Mouse (Mus musculus) lung, embryonic 16.5 days (tissue): Measurements from ENCODE around the gene Lbp. TPM values are rescaled to one million over a fixed set of nuclear protein-coding genes. Genes with fewer than 3 reads are reported as not detected.

Source experiments
- ATAC-seq: fragments of 200-750 bp; cut with Nextera tagmentation; 2 replicates; pipeline ENCODE4 v1.8.0; 2017; ENCODE audit warnings: low read depth, mild to moderate bottlenecking, moderate library complexity
- H3K27ac ChIP-seq: fragments of 300-500 bp; sonication (generic); 2 replicates; pipeline ENCODE4 v1.5.1; 2014; ENCODE audit warnings: mild to moderate bottlenecking, control low read depth, low read length
- H3K27me3 ChIP-seq: fragments of 300-500 bp; sonication (generic); 2 replicates; pipeline ENCODE4 v1.6.1; 2014; ENCODE audit warnings: low read depth, low read length, mixed read lengths; ENCODE audit not compliant: control insufficient read depth, insufficient read depth
- H3K36me3 ChIP-seq: fragments of 300-500 bp; sonication (generic); 2 replicates; pipeline ENCODE4 v1.6.1; 2014; ENCODE audit warnings: low read length; ENCODE audit not compliant: control insufficient read depth, insufficient read depth
- H3K4me1 ChIP-seq: fragments of 300-500 bp; sonication (generic); replicated peaks from 2 replicates; pipeline ENCODE4 v1.6.1; 2014; ENCODE audit warnings: low read length, mixed read lengths; ENCODE audit not compliant: control insufficient read depth, insufficient read depth
- H3K4me2 ChIP-seq: fragments of 300-500 bp; sonication (generic); 2 replicates; pipeline ENCODE4 v1.6.1; 2014; ENCODE audit warnings: low read depth, low read length, control low read depth
- H3K4me3 ChIP-seq: fragments of 300-500 bp; sonication (generic); 2 replicates; pipeline ENCODE4 v1.5.1; 2014; ENCODE audit warnings: mild to moderate bottlenecking, low read length, control low read depth
- H3K9ac ChIP-seq: fragments of 300-500 bp; sonication (generic); 2 replicates; pipeline ENCODE4 v1.6.1; 2014; ENCODE audit warnings: low read length, control low read depth
- H3K9me3 ChIP-seq: fragments of 300-500 bp; sonication (generic); 2 replicates; pipeline ENCODE4 v1.6.1; 2016; ENCODE audit warnings: low read length; ENCODE audit not compliant: control insufficient read depth
- WGBS: fragments of 180-500 bp; shearing (Covaris S2); extraction: QIAGEN DNeasy Blood & Tissue Kit; methylation state at CpG from one replicate; pipeline ENCODE4 v1.1.7; 2014; 5-methylcytosine and 5-hydroxymethylcytosine counted together
- polyA plus RNA-seq: library from polyadenylated mRNA; unstranded; fragments of >200 nt; fragmentation: Nextera tagmentation; extraction: Ambion mirVana; gene quantifications from 2 replicates; pipeline ENCODE4 v1.2.1, GENCODE M21; 2015

The Lbp gene
- polyA plus RNA-seq, 1 experiment from 2014 or later = 15.0 TPM

DNA sequence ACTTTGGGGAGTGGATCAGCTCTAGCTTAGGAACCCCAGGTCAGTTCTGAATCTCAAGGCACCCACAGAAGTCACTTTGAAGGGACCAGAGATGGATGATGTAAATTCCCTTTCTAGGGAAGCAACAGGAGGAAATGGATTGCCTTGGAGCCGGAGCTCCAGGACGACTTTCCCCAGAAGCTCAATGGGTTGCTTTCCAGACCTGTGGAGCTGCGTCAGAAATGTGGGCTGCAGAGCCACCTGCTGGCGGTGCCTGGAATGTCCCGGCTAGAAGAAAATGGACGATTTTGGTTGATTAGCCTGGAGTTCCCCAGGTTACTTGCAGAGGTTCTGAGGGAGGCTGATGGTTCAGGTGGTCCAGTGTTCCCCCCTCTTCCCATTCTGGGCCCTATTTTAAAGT is 41.6 kb downstream of the Lbp start:
- H3K9ac ChIP-seq = no peak overlapping the region
- H3K36me3 ChIP-seq = no peaks in the 10 kb centered on the region
- no peaks in the 10 kb centered on the region for H3K27me3 ChIP-seq
- H3K4me3 ChIP-seq = no peak overlapping the region
- peak; percentile 46; the same call in 1 of the 2 replicates for ATAC-seq
- WGBS = under 1% methylated on average over 6 of the region's 6 CpGs
- H3K4me2 ChIP-seq = no peak overlapping the region
- no peak overlapping the region for H3K27ac ChIP-seq
- H3K9me3 ChIP-seq = no peaks in the 10 kb centered on the region
- no peaks in the 10 kb centered on the region for H3K4me1 ChIP-seq

GRCm38 (mm10) chr2:158352801-158353520 is 46.7 kb downstream of the Lbp start:
- Histone ChIP-seq H3K27me3 (no peaks in the 10 kb centered on the region), H3K4me2 (no peak overlapping the region), H3K36me3 (peaks cover 31% of the 10 kb centered on the region), H3K9ac (no peak overlapping the region), H3K27ac (no peak overlapping the region), H3K9me3 (no peaks in the 10 kb centered on the region), H3K4me1 (no peaks in the 10 kb centered on the region), H3K4me3 (no peak overlapping the region)
- no peak for ATAC-seq
- WGBS = 50% methylated on average over 3 of the region's 3 CpGs

DNA sequence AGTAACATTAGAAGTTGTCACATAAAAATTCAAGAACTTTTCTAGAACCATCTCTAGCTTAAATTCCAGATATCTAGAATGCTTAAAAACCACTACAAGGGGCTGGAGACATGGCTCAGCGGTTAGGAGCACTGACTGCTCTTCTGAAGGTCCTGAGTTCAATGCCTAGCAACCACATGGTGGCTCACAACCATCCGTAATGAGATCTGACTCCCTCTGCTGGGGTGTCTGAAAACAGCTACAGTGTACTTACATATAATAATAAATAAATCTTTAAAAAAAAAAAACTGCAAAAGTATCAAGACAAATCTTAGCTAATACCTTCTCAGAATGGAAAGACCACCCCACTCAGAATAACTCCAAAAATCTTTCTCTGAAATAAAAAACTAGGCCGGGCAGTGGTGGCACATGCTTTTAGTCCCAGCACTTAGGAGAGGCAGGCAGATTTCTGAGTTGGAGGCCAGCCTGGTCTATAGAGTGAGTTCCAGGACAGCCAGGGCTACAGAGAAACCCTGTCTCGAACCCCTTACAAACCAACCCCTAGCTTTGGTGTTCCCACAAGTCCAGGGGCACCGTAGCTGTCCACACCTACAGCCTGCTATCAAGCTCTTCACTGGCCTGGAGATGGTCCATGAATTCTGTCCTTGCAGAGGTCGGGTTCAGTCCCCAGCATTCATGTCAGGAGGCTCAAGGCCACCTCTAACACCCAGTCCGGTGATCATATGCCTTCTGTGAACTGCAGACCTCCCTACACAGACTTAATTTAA is 48.2 kb downstream of the Lbp start:
- Histone ChIP-seq H3K36me3 (peaks cover 46% of the 10 kb centered on the region), H3K4me2 (no peak overlapping the region), H3K9me3 (no peaks in the 10 kb centered on the region), H3K27me3 (no peaks in the 10 kb centered on the region), H3K4me1 (peaks cover 6% of the 10 kb centered on the region), H3K9ac (no peak overlapping the region), H3K4me3 (no peak overlapping the region), H3K27ac (no peak overlapping the region)
- 77% methylated on average over 7 of the region's 7 CpGs for WGBS
- ATAC-seq = no peak

DNA sequence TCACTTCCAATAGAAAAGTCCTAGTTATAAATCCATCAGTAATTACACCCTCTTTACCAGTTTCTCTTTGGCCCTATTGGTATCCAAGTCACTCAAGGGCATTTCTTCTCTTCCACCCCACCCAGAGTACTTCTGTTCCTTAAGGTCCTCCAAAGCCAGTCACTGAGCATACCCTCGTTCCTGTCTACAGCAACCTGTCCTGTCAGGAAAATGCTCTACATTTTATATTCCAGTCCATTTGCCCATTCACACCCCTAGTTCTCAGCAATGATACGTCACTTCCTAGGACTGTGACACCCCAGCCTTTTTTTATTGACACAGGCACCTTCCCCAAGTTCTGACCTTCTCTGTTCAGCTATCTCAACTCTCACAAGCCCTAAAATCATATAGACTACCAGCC is 48.9 kb downstream of the Lbp start:
- H3K9ac ChIP-seq = no peak overlapping the region

DNA sequence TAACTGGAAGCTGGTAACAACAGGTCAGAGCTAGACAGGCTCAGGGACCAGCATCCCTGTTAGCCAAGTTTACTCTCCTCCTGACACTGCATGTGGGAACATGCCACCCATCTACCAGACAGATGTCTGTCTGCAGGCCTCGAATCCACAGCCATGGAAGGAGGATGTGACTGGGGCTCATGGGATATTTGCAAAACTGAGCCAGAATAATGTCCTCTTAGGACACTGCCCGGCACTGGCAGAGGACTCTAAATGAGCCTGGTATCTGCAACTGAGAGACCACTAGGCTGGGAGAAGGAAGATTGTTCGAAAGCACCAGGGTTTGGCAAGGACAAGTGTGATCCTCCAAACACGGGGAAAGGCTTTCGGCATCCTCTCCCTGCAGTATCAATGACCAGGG is 49.8 kb downstream of the Lbp start:
- H3K4me3 ChIP-seq = no peak overlapping the region
- peaks cover 17% of the 10 kb centered on the region for H3K4me1 ChIP-seq
- no peak overlapping the region for H3K4me2 ChIP-seq
- H3K9me3 ChIP-seq = no peaks in the 10 kb centered on the region
- WGBS = 86% methylated on average over 5 of the region's 5 CpGs
- no peaks in the 10 kb centered on the region for H3K27me3 ChIP-seq
- no peak overlapping the region for H3K9ac ChIP-seq
- no peak for ATAC-seq
- H3K36me3 ChIP-seq = peaks cover 54% of the 10 kb centered on the region
- H3K27ac ChIP-seq = no peak overlapping the region

More for the DNA sequence above, 48.9 kb downstream of the Lbp start:
- Histone ChIP-seq H3K36me3 (peaks cover 53% of the 10 kb centered on the region), H3K4me2 (no peak overlapping the region), H3K9me3 (no peaks in the 10 kb centered on the region), H3K4me3 (no peak overlapping the region), H3K27me3 (no peaks in the 10 kb centered on the region), H3K4me1 (peaks cover 13% of the 10 kb centered on the region), H3K27ac (no peak overlapping the region)
- 80% methylated on average over 2 of the region's 2 CpGs for WGBS
- no peak for ATAC-seq

- ATAC-seq = no peak
- peak overlapping the region; percentile 86 for H3K4me2 ChIP-seq
- no peaks in the 10 kb centered on the region for H3K9me3 ChIP-seq
- peak overlapping the region; percentile 78; the same call in 1 of the 2 replicates for H3K27ac ChIP-seq
- peaks cover 50% of the 10 kb centered on the region for H3K36me3 ChIP-seq
- peak overlapping the region; percentile 83 for H3K4me3 ChIP-seq
- no peaks in the 10 kb centered on the region; the same call in 1 of the 2 replicates for H3K27me3 ChIP-seq
- H3K4me1 ChIP-seq = peaks cover 17% of the 10 kb centered on the region
- H3K9ac ChIP-seq = peak overlapping the region; percentile 92
- WGBS = 53% methylated on average over 12 of the region's 12 CpGs
Observed at GRCm38 (mm10) chr2:158359757-158360620, 53.7 kb downstream of the Lbp start.

DNA sequence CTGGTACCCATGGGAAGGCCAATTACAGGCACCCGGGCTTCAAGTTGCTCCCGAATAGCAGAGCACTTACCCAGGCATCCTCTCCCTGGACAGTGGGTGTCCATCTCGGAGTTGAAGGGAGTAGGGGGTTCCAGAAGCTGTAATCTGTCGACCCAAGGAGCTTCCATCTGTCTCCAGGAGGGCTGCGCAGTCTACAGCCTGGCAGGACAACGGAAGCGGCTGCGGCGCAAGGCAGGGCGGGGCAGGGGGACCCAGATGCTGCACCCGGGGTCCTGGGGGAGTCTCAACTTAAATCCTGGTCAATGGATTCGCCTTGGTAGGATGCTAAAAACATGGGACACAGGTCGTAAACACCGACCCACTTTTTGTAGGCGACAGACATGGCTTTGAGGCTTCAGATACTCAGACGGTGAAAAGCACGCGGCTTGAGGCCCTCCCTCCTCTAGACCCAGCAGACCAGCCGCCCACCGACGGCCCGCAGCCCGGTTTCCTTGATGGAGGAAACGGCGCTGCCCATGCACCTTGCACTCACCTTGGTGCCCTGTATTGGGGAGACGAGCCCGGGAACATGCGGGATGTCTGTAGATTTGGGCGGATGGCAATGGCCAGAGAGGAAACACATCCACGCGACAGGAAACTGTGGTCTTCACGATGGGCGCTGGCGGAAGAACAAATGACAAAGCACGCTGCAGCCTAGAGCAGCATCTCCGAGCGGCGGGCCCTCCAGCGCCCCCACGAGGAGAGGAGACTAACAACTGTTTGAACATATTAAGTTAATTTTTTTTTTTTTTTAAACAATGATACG is 54.8 kb downstream of the Lbp start:
- under 1% methylated on average over 41 of the region's 41 CpGs for whole genome bisulfite sequencing
- Histone ChIP-seq H3K4me3 (peak overlapping the region; percentile 83), H3K9me3 (no peaks in the 10 kb centered on the region), H3K4me1 (peaks cover 17% of the 10 kb centered on the region), H3K27me3 (no peaks in the 10 kb centered on the region; the same call in 1 of the 2 replicates), H3K9ac (peak overlapping the region; percentile 92), H3K4me2 (peak overlapping the region; percentile 86), H3K27ac (peak overlapping the region; percentile 78), H3K36me3 (peaks cover 41% of the 10 kb centered on the region)
- ATAC-seq = peak; percentile 91

DNA sequence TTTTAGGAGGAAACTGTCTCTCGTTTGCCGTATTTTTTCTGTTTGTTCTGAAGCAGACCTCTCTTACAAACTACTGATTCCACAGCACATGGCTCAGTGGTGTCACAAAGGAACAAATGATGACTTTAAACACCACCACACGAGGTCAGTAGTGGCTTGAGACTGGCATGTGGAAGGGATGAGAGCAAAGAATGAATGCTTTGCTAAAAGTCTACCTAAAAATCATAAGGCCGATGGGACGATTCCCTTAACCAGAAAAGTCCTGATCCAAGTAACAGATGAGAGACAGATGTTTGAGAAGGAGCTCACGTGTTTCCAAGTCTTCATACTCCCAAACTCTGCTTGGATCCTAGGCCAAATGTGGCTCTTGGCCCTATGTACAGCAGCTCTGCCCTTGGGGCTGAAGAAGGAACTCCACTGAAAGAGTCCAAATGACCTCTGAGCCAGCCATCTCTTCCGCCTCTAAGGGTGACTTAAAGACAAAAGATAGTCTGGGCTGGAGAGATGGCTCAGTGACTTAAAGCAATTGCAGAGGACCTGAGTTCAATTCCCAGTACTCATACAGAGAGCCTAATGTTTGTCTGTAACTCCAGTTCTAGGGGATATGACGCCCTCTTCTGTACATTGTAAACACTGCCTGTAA is 55.5 kb downstream of the Lbp start:
- ATAC-seq = peak; percentile 53
- Histone ChIP-seq H3K9me3 (no peaks in the 10 kb centered on the region), H3K27ac (peak overlapping the region; percentile 65; the same call in 1 of the 2 replicates), H3K36me3 (peaks cover 34% of the 10 kb centered on the region), H3K4me1 (peaks cover 17% of the 10 kb centered on the region), H3K4me3 (peak overlapping the region; percentile 83), H3K4me2 (peak overlapping the region; percentile 86), H3K9ac (peak overlapping the region; percentile 33), H3K27me3 (no peaks in the 10 kb centered on the region; the same call in 1 of the 2 replicates)
- WGBS = 36% methylated on average over 8 of the region's 8 CpGs
